Mouse (Mus musculus): Measurements from ENCODE around the gene H2-Aa.

DNA sequence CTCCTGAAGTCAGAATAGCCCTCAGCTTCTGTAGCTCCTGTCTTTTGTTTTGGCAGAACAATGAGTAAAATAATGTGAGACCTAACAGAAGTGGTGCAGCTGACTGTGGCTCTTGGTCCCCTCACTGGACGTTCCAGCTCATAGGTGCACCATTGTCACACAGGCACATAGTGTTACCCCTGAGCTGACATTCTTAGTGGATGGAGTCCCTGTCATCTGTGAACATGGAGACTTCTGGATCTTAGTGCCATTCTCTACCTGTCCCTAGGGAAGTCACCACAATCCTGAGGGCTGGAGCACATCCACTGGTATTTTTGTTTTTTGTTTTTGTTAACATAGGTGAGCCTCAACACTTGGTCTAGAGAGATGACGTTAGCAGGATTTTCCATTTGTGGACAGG lies 16.7 kb downstream of the H2-Aa start:
- TF ChIP-seq MYOG (IDR thresholded peaks at IDR 0.05; ENCODE audit: control insufficient read depth in 1 of 3, insufficient read depth in 1 of 3, insufficient read length in 2 of 3, low read depth in 2 of 3) = no peak
- no peak for TF ChIP-seq POLR2A (IDR thresholded peaks at IDR 0.05; ENCODE audit: insufficient read length, low read depth)
- TF ChIP-seq TCF12 (IDR thresholded peaks at IDR 0.05; ENCODE audit: insufficient read depth, poor library complexity, severe bottlenecking) = no peak
- TF ChIP-seq POLR2AphosphoS2 (IDR thresholded peaks at IDR 0.05; ENCODE audit: insufficient read length, low read depth) = no peak
